ENCODE assay signal across 14 mouse cellular contexts in the genomic region with DNA sequence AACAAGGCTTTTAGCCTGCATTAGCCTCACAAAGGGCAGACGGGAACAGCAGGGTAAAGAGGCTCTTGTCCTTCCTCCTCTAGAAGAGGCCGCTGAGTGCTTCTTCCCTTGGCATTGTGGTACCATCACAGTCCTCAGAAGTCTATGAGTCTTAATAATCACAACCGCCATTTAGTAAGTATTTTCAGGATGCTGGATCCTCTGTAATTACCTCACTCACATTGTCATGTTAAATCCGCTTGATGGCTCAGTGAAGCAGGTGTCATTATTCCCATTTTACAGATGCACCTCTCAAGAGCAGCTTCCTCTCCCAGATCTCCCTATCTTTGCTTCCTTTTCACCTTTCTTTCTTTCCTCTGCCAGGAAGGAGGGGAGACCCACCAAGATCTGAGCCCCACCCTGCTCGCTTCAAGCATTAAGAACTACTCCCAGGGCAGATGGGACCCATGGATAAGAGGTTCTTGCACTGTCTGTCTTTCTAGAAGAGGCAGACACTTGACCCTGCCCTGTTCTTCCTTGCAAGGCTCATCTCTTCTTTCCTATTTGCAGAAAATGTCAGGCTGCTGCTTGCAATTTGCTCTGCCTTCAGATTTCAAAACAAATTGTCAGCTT.
"Had no signal": no experiment of that assay in that cellular context is flagged by ENCODE, and none has a peak within 500 bp of the region (broad histone marks: within the 10 kb centered on the region; RNA-seq: fewer than 3 reads in every experiment).

No protein-coding gene starts in this region.

- H3K4me2 ChIP-seq: intestine, embryonic 15.5 days; limb, embryonic 12.5 days; midbrain, embryonic 11.5 days; midbrain, embryonic 15.5 days; neural tube, embryonic 12.5 days had no signal

- H3K4me3 ChIP-seq: intestine, embryonic 15.5 days; limb, embryonic 12.5 days; midbrain, embryonic 15.5 days; neural tube, embryonic 12.5 days had no signal

- DNase-seq: kidney, adult 18-20 months; kidney, postnatal 10 days; lung, adult 2 months; lung, postnatal 36 days; retina, postnatal 1 day; right cerebral cortex, postnatal 14 days; thymus, postnatal 4 days had no signal

- H3K4me1 ChIP-seq: intestine, embryonic 15.5 days; limb, embryonic 12.5 days; midbrain, embryonic 15.5 days; neural tube, embryonic 12.5 days had no signal

- H3K9me3 ChIP-seq: intestine, embryonic 15.5 days; limb, embryonic 12.5 days; midbrain, embryonic 15.5 days; neural tube, embryonic 12.5 days had no signal

- H3K36me3 ChIP-seq: intestine, embryonic 15.5 days; limb, embryonic 12.5 days; midbrain, embryonic 15.5 days; neural tube, embryonic 12.5 days had no signal

- H3K27ac ChIP-seq: intestine, embryonic 15.5 days; limb, embryonic 12.5 days; midbrain, embryonic 15.5 days; neural tube, embryonic 12.5 days; stomach, postnatal 0 days had no signal

- ATAC-seq: intestine, embryonic 15.5 days; lung, postnatal 0 days; midbrain, embryonic 15.5 days had no signal

- H3K9ac ChIP-seq: intestine, embryonic 15.5 days; limb, embryonic 12.5 days; midbrain, embryonic 15.5 days; neural tube, embryonic 12.5 days had no signal

- H3K27me3 ChIP-seq: intestine, embryonic 15.5 days; midbrain, embryonic 15.5 days; neural tube, embryonic 12.5 days had no signal
